Mouse (Mus musculus) ES-E14 (cell line): ENCODE data around the gene Samd4. TPM values are rescaled to one million over a fixed set of nuclear protein-coding genes. Genes with fewer than 3 reads are reported as not detected.

ENCODE experiments used
- DNase-seq: peaks from one replicate; pipeline ENCODE4 v3.0.0-alpha.2; 2013; ENCODE audit warnings: low read depth, low spot score
- H3K27ac ChIP-seq: 2 replicates; pipeline ENCODE4 v1.5.1; 2012; ENCODE audit warnings: low read depth, mild to moderate bottlenecking, low read length, moderate library complexity, mixed read lengths; ENCODE audit not compliant: poor library complexity, insufficient read depth, severe bottlenecking
- H3K36me3 ChIP-seq: 2 replicates; pipeline ENCODE4 v1.6.1; 2012; ENCODE audit warnings: mild to moderate bottlenecking, low read length, moderate library complexity, mixed read lengths; ENCODE audit not compliant: control insufficient read depth, poor library complexity, insufficient read depth, severe bottlenecking
- H3K4me1 ChIP-seq, 2 experiments: fragments of 150-350 bp in 1 of 2; sonication (generic) in 1 of 2; 2 replicates each; pipeline ENCODE4 v1.6.1; 2012; ENCODE audit warnings: low read length in 2 of 2, mild to moderate bottlenecking in 1 of 2, mixed read lengths in 1 of 2; ENCODE audit not compliant: control insufficient read depth in 2 of 2, insufficient read depth in 2 of 2, poor library complexity in 1 of 2
- H3K4me3 ChIP-seq, 2 experiments: fragments of 150-350 bp in 1 of 2; sonication (generic) in 1 of 2; 2 replicates each; pipeline ENCODE4 v1.5.1; 2012; ENCODE audit warnings: low read length in 2 of 2, low read depth in 1 of 2, mild to moderate bottlenecking in 1 of 2, mixed read lengths in 1 of 2; ENCODE audit not compliant: insufficient read depth in 1 of 2, poor library complexity in 1 of 2, severe bottlenecking in 1 of 2
- H3K9ac ChIP-seq: 2 replicates; pipeline ENCODE4 v1.6.1; 2012; ENCODE audit warnings: low read depth, mild to moderate bottlenecking, low read length, mixed read lengths; ENCODE audit not compliant: poor library complexity, insufficient read depth, severe bottlenecking
- H3K9me3 ChIP-seq: fragments of 150-350 bp; sonication (generic); 2 replicates; pipeline ENCODE4 v1.6.1; 2012; ENCODE audit warnings: low read depth, mild to moderate bottlenecking, low read length; ENCODE audit not compliant: control insufficient read depth, insufficient read depth
- CHD2 ChIP-seq: IDR thresholded peaks from 2 replicates; pipeline ENCODE4 v1.6.1; 2014; ENCODE audit warnings: mild to moderate bottlenecking, low read depth, low read length, inconsistent platforms
- HCFC1 ChIP-seq: IDR thresholded peaks from 2 replicates; pipeline ENCODE4 v1.6.1; 2012; ENCODE audit warnings: low read length, inconsistent platforms, borderline replicate concordance; ENCODE audit not compliant: insufficient read depth
- MAFK ChIP-seq: IDR thresholded peaks from 2 replicates; pipeline ENCODE4 v1.6.1; 2014; ENCODE audit warnings: mild to moderate bottlenecking, low read depth, low read length, inconsistent platforms; ENCODE audit not compliant: insufficient read depth
- ZC3H11A ChIP-seq: IDR thresholded peaks from 2 replicates; pipeline ENCODE4 v1.6.1; 2012; ENCODE audit warnings: low read depth, mild to moderate bottlenecking, inconsistent platforms, low read length, borderline replicate concordance
- ZNF384 ChIP-seq: IDR thresholded peaks from 2 replicates; pipeline ENCODE4 v1.6.1; 2012; ENCODE audit warnings: low read depth, low read length, inconsistent platforms
- in situ Hi-C, 2 experiments: fragments of 600-800 bp; cut with MboI; formaldehyde crosslinking; loops; one replicate each; pipeline ENCODE4 v1.15.1; 2025; ENCODE audit warnings: low sequenced_read_pairs in 2 of 2, inconsistent platforms in 1 of 2; ENCODE audit not compliant: unreplicated experiment in 2 of 2
- total RNA-seq: library from RNA; depleted of rRNA; stranded (reverse); fragments of 300-350 nt; gene quantifications from 2 replicates; pipeline ENCODE4 v1.2.3, GENCODE M21; 2012

Gene Samd4
- total RNA-seq, 1 experiment: 4.2 TPM

GRCm38 (mm10) chr14:46885891-46886301 lies 3.2 kb downstream of the Samd4 start:
- Histone ChIP-seq H3K9me3 (no peaks in the 10 kb centered on the region), H3K4me3 (no peak overlapping the region), H3K4me1 (peaks cover 0 to 5% of the 10 kb centered on the region in 2 experiments; a peak in 1 of 4 replicates), H3K36me3 (no peaks in the 10 kb centered on the region), H3K9ac (no peak overlapping the region), H3K27ac (no peak overlapping the region)
- in situ Hi-C loops: no loop called here
- DNase-seq: no peak
- TF ChIP-seq ZNF384: no peak

- peaks cover 0 to 1% of the 10 kb centered on the region in 2 experiments; a peak in 1 of 4 replicates for H3K4me1 ChIP-seq
- no peaks in the 10 kb centered on the region for H3K36me3 ChIP-seq
- no peak overlapping the region for H3K9ac ChIP-seq
- H3K27ac ChIP-seq: no peak overlapping the region
- no peaks in the 10 kb centered on the region for H3K9me3 ChIP-seq
- TF ChIP-seq MAFK (no peak), ZNF384 (no peak), ZC3H11A (no peak), HCFC1 (no peak), CHD2 (no peak)
- in situ Hi-C loops: no loop called here
- no peak overlapping the region for H3K4me3 ChIP-seq
- DNase-seq: no peak
Observed at GRCm38 (mm10) chr14:46889096-46889495, 6.4 kb downstream of the Samd4 start.

DNA sequence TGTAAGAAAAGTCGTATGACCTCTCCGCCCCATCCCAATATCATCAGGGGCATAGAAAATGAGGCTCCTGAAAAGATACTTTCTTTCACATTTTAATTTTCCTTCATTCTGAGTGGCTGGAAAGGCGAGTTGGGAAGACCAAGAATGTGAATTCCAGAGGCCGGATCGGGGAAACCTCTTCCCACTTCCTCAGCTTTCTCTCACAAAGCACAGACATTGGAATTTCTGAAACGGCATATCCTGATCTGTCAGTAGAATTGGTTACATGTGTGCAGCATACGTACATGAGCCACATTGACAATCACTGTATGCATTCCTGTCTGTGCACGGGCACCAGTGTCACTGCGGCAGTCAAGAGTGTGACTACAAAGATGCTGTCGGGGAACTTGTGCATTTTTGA lies 11.3 kb downstream of the Samd4 start:
- TF ChIP-seq MAFK (no peak), ZNF384 (no peak), ZC3H11A (no peak), CHD2 (no peak), HCFC1 (no peak)
- H3K4me3 ChIP-seq: no peak overlapping the region
- in situ Hi-C loops: no loop called here
- no peak overlapping the region for H3K9ac ChIP-seq
- no peaks in the 10 kb centered on the region for H3K4me1 ChIP-seq
- H3K27ac ChIP-seq: no peak overlapping the region
- no peaks in the 10 kb centered on the region for H3K36me3 ChIP-seq
- DNase-seq: no peak
- H3K9me3 ChIP-seq: no peaks in the 10 kb centered on the region

- H3K4me1 ChIP-seq: no peaks in the 10 kb centered on the region
- TF ChIP-seq HCFC1 (no peak), ZNF384 (no peak), ZC3H11A (no peak), MAFK (no peak), CHD2 (no peak)
- H3K27ac ChIP-seq: no peak overlapping the region
- H3K9me3 ChIP-seq: no peaks in the 10 kb centered on the region
- H3K4me3 ChIP-seq: no peak overlapping the region
- H3K36me3 ChIP-seq: no peaks in the 10 kb centered on the region
- no peak overlapping the region for H3K9ac ChIP-seq
- no peak for DNase-seq
- in situ Hi-C loops: no loop called here
Observed at GRCm38 (mm10) chr14:46897953-46898352, 15.3 kb downstream of the Samd4 start.

GRCm38 (mm10) chr14:46898626-46899025 lies 16.0 kb downstream of the Samd4 start:
- TF ChIP-seq MAFK (no peak), ZC3H11A (no peak), CHD2 (no peak), HCFC1 (no peak), ZNF384 (no peak)
- Histone ChIP-seq H3K4me3 (no peak overlapping the region), H3K9me3 (no peaks in the 10 kb centered on the region), H3K9ac (no peak overlapping the region), H3K4me1 (no peaks in the 10 kb centered on the region), H3K27ac (no peak overlapping the region), H3K36me3 (no peaks in the 10 kb centered on the region)
- DNase-seq: no peak
- in situ Hi-C loops: no loop called here
